Mouse (Mus musculus) cortical plate, adult 2 months (tissue): ENCODE results near the gene Prkce.

Experiments used
- CTCF ChIP-seq: fragments of 200-500 bp; IDR thresholded peaks from 2 replicates; pipeline ENCODE4 v1.5.1; 2011; ENCODE audit warnings: mild to moderate bottlenecking, control low read depth, low read length; ENCODE audit not compliant: insufficient read depth; ENCODE audit errors: extremely low read depth
- POLR2A ChIP-seq: fragments of 200-500 bp; IDR thresholded peaks from 2 replicates; pipeline ENCODE4 v1.6.1; 2011; ENCODE audit warnings: mild to moderate bottlenecking, low read length, control low read depth; ENCODE audit not compliant: insufficient read depth; ENCODE audit errors: extremely low read depth

DNA sequence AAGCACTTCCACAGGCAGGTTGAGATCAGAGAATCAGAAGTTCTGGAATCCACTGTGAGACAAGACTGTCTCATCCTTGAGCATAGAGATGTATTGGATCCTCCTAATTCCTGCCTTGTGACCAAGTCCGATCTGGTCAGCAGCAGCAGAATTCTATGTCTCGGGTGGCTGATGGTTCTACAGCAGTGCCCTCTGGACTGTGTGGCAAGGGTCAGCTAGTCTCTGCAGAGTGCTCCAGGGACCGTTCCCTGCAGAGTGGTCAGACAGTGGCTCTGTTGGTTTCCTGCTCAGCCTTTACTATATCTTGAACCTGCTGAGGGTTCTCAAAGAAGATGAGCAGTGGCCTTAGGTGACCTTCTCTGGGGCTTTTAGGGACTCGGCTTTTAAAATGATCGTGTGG is 355.1 kb downstream of the Prkce start:
- no peak for TF ChIP-seq CTCF
- no peak for TF ChIP-seq POLR2A
